Mouse (Mus musculus) midbrain, embryonic 11.5 days (tissue): ENCODE data around the gene Elmsan1. TPM values are rescaled to one million over a fixed set of nuclear protein-coding genes. Genes with fewer than 3 reads are reported as not detected.

Experiments used
- ATAC-seq: fragments of 200-750 bp; cut with Nextera tagmentation; 2 replicates; pipeline ENCODE4 v1.8.0; 2017; ENCODE audit warnings: moderate TSS enrichment, moderate library complexity; ENCODE audit not compliant: low FRiP score
- DNase-seq: peaks from one replicate; pipeline ENCODE4 v3.0.0; 2015; ENCODE audit warnings: low spot score; ENCODE audit errors: missing footprints
- H3K27ac ChIP-seq: fragments of 300-500 bp; sonication (generic); 2 replicates; pipeline ENCODE4 v1.5.1; 2014; ENCODE audit warnings: low read depth, low read length
- H3K27me3 ChIP-seq: fragments of 300-500 bp; sonication (generic); 2 replicates; pipeline ENCODE4 v1.6.1; 2014; ENCODE audit warnings: mild to moderate bottlenecking, low read length, moderate library complexity, mixed read lengths; ENCODE audit not compliant: control insufficient read depth, insufficient read depth
- H3K36me3 ChIP-seq: fragments of 300-500 bp; sonication (generic); 2 replicates; pipeline ENCODE4 v1.6.1; 2014; ENCODE audit warnings: mild to moderate bottlenecking, low read length, moderate library complexity, mixed read lengths; ENCODE audit not compliant: control insufficient read depth, insufficient read depth
- H3K4me1 ChIP-seq: fragments of 300-500 bp; sonication (generic); 2 replicates; pipeline ENCODE4 v1.6.1; 2014; ENCODE audit warnings: low read length; ENCODE audit not compliant: control insufficient read depth, insufficient read depth
- H3K4me2 ChIP-seq: fragments of 300-500 bp; sonication (generic); 2 replicates; pipeline ENCODE4 v1.6.1; 2014; ENCODE audit warnings: mild to moderate bottlenecking, moderate library complexity
- H3K4me3 ChIP-seq: fragments of 300-500 bp; sonication (generic); 2 replicates; pipeline ENCODE4 v1.5.1; 2014; ENCODE audit warnings: low read depth, low read length
- H3K9ac ChIP-seq: fragments of 300-500 bp; sonication (generic); 2 replicates; pipeline ENCODE4 v1.6.1; 2014; ENCODE audit warnings: low read length
- H3K9me3 ChIP-seq: fragments of 300-500 bp; sonication (generic); 2 replicates; pipeline ENCODE4 v1.6.1; 2016; ENCODE audit warnings: low read length; ENCODE audit not compliant: control insufficient read depth
- WGBS: fragments of 180-500 bp; shearing (Covaris S2); extraction: QIAGEN DNeasy Blood & Tissue Kit; methylation state at CpG from one replicate; pipeline ENCODE4 v1.1.7; 2014; 5-methylcytosine and 5-hydroxymethylcytosine counted together
- polyA plus RNA-seq: library from polyadenylated mRNA; unstranded; fragments of >200 nt; fragmentation: Nextera tagmentation; extraction: Ambion mirVana; gene quantifications from 2 replicates; pipeline ENCODE4 v1.2.1, GENCODE M21; 2014

Elmsan1 gene
- polyA plus RNA-seq, 1 experiment from 2014 or later: 3.9 TPM

DNA sequence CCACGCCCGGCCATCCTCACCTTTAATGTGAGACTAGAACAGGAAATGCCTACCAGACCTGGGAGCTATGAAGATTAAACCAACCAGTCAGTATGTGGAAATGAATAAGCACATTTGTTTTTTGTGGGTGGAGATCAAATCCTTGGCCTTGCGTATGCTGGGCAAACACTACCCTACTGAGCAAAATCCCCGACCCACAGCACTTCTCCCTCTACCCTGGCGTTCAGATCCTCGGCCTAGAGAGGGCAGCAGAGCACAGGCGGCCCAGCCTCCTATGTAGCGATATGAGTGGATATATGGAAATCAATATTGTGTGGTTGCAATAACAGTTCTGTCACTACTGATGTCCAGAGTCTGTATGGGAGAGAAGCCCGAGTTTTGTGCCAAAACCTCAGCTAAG is 55.5 kb downstream of the Elmsan1 start:
- H3K27me3 ChIP-seq: no peaks in the 10 kb centered on the region
- H3K4me1 ChIP-seq: peaks cover 3% of the 10 kb centered on the region; the same call in 1 of the 2 replicates
- ATAC-seq (no peak), DNase-seq (no peak)
- peaks cover 3% of the 10 kb centered on the region; the same call in 1 of the 2 replicates for H3K36me3 ChIP-seq
- H3K9me3 ChIP-seq: no peaks in the 10 kb centered on the region
- H3K4me2 ChIP-seq: no peak overlapping the region
- WGBS: 92% methylated on average over 9 of the region's 9 CpGs
- no peak overlapping the region for H3K9ac ChIP-seq
- no peak overlapping the region for H3K27ac ChIP-seq
- no peak overlapping the region for H3K4me3 ChIP-seq

DNA sequence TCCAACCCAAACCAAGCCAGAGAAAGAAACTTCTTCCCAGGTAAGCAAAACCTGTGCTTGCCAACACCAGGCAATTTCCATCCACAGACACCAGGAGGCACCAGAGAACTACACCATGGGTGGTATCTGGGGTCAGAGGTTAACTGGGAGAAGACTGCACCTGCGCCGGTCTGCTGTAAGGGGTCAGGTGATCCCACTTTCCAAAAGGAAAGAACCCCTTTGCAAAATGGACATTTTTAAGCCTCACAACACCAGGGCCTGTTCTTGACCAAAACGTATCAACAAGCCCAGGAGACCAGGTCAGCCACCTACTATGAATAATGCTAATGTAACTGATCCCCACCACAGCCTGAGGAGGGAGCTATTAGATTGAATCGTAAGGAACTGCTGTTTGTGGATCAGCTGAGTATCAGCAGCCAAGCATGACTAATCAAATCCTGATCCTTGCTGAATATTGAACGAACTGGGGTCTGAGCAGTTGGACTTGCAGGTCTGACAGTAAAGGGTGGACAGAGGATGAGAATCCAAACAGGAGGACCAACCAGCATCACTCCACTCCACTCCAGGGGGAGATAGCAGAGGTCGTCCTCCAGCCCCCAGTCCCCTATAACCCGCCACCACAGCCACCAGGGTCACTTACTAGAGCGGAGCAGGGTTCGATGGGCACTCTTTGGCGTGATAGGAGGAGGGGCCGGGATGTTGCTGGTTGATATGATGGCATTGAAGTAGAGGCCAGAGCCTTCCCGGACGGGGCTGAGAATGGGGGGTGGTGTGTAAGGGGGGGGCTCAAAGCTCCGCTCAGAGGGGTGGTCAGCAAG is 56.9 kb downstream of the Elmsan1 start:
- peaks cover 3% of the 10 kb centered on the region; the same call in 1 of the 2 replicates for H3K36me3 ChIP-seq
- WGBS: 72% methylated on average over 14 of the region's 14 CpGs
- no peaks in the 10 kb centered on the region for H3K9me3 ChIP-seq
- H3K27me3 ChIP-seq: no peaks in the 10 kb centered on the region
- no peak overlapping the region for H3K27ac ChIP-seq
- H3K9ac ChIP-seq: no peak overlapping the region
- H3K4me1 ChIP-seq: peaks cover 3% of the 10 kb centered on the region; the same call in 1 of the 2 replicates
- ATAC-seq (peak; percentile 55), DNase-seq (peak; percentile 89)
- no peak overlapping the region for H3K4me3 ChIP-seq
- H3K4me2 ChIP-seq: no peak overlapping the region

DNA sequence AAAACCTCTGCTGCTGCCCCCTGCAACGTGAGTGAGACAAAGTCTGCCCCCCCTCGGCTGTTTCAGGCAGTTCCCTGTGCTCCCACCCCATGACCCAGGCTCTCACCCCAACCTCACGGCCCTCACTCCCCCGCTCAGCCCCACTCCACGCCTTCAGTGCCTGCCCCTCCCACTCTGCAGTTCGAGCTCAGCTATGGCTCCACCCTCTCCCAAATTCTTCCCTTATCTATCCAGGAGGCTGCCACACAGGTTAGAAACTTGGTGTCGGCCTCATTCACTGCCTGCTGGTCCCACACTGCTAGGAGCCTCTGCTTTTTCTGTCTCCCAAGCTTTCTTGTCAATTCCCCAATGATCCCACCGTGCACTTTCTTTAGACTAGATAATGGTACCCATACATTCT is 57.6 kb downstream of the Elmsan1 start:
- Histone ChIP-seq H3K36me3 (peaks cover 3% of the 10 kb centered on the region; the same call in 1 of the 2 replicates), H3K4me2 (no peak overlapping the region), H3K4me1 (peaks cover 3% of the 10 kb centered on the region; the same call in 1 of the 2 replicates), H3K27ac (no peak overlapping the region), H3K27me3 (no peaks in the 10 kb centered on the region), H3K4me3 (no peak overlapping the region), H3K9ac (no peak overlapping the region), H3K9me3 (no peaks in the 10 kb centered on the region)
- DNase-seq: no peak
- no peak for ATAC-seq
- 80% methylated on average over 8 of the region's 8 CpGs for WGBS

DNA sequence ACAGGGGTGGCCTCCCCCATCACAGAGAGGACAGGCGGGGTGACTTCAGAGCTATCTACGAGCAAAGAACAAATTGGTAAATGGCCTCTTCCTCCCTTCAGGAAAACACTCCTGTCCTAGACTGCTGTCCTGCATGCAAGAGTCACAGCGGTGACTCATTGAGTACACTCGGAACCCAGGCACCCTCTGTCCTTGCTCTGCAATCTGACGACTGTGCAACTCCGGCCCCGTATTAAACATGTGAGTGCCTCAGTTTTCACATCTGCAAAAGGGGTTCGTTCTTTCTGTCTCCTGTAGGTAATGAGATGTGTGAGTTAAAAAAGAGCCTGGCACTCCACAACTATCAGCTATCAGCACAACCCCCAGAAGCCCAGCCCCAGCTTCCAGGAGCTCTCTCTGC is 58.2 kb downstream of the Elmsan1 start:
- WGBS: 94% methylated on average over 8 of the region's 8 CpGs
- H3K9ac ChIP-seq: no peak overlapping the region
- peaks cover 3% of the 10 kb centered on the region; the same call in 1 of the 2 replicates for H3K4me1 ChIP-seq
- peaks cover 4% of the 10 kb centered on the region; the same call in 1 of the 2 replicates for H3K36me3 ChIP-seq
- no peaks in the 10 kb centered on the region for H3K9me3 ChIP-seq
- no peaks in the 10 kb centered on the region for H3K27me3 ChIP-seq
- H3K4me2 ChIP-seq: no peak overlapping the region
- no peak for ATAC-seq
- H3K27ac ChIP-seq: no peak overlapping the region
- DNase-seq: no peak
- no peak overlapping the region for H3K4me3 ChIP-seq

DNA sequence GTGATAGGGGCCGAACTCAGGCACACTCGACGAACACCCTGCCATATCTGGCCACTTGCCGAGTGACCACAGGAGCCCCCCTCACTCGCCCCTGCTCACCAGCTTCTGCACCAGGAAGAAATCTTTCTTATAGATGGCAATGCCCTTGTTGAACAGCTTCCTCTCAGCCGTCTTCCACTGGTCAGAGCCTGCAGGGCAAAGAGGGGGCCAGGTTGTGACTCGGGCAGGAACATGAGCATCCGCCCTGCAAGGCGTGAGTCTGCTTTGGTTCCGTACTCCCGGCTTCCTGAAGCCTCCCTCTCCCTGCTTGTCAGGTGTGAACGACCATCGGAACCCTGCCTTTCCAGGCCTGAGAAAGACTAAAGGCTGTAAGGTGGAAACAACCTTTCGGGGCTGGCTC is 60.5 kb downstream of the Elmsan1 start:
- ATAC-seq (no peak), DNase-seq (no peak)
- Histone ChIP-seq H3K27me3 (no peaks in the 10 kb centered on the region), H3K4me2 (no peak overlapping the region), H3K4me3 (no peak overlapping the region), H3K9ac (no peak overlapping the region), H3K4me1 (peaks cover 3% of the 10 kb centered on the region; the same call in 1 of the 2 replicates), H3K36me3 (peaks cover 5% of the 10 kb centered on the region; the same call in 1 of the 2 replicates), H3K27ac (no peak overlapping the region), H3K9me3 (no peaks in the 10 kb centered on the region)
- WGBS: 93% methylated on average over 14 of the region's 14 CpGs

DNA sequence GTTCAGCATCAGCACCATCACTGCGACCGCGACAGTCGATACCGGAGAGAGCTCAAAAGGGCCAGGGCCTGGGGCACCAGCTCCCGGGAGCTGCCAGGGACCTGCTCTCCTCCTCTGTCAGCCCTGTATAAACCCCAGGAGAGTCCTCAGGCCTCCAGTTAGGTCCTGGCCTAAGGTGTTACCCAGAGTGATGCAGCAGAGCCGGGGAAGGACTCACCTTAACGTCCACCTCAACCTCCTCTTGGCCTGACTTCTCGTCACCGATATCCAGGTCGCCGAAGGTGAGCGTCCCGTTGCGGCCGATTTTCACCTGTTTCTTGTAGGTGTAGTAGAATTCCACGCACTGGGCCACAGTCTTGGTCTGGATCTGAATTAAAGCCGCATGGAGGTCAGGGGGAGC is 62.5 kb downstream of the Elmsan1 start:
- no peaks in the 10 kb centered on the region for H3K9me3 ChIP-seq
- ATAC-seq: no peak
- no peak for DNase-seq
- H3K4me1 ChIP-seq: no peaks in the 10 kb centered on the region
- no peak overlapping the region for H3K4me2 ChIP-seq
- H3K9ac ChIP-seq: no peak overlapping the region
- peaks cover 5% of the 10 kb centered on the region; the same call in 1 of the 2 replicates for H3K36me3 ChIP-seq
- 94% methylated on average over 18 of the region's 18 CpGs for WGBS
- H3K27ac ChIP-seq: no peak overlapping the region
- H3K27me3 ChIP-seq: no peaks in the 10 kb centered on the region
- no peak overlapping the region for H3K4me3 ChIP-seq

DNA sequence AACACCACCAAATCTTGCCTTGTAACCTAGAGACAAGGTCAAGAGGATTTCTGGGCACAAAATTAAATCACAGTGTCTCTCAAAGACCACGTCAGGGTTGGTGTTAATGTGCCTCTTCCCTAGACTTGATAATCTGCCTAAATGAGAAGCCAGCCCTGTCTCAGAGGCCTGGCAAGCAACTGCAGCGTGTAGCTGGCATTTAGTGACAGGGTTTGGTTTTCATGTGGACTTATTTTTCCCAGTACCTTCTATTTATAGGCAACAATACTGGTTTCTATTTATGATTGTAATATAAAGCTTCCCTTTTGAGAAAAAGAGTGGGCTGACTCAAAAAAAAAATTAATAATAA is 63.2 kb downstream of the Elmsan1 start:
- H3K4me2 ChIP-seq: no peak overlapping the region
- DNase-seq (no peak), ATAC-seq (no peak)
- no peak overlapping the region for H3K9ac ChIP-seq
- no peak overlapping the region for H3K4me3 ChIP-seq
- peaks cover 5% of the 10 kb centered on the region; the same call in 1 of the 2 replicates for H3K36me3 ChIP-seq
- H3K9me3 ChIP-seq: no peaks in the 10 kb centered on the region
- no peaks in the 10 kb centered on the region for H3K27me3 ChIP-seq
- H3K4me1 ChIP-seq: no peaks in the 10 kb centered on the region
- no peak overlapping the region for H3K27ac ChIP-seq
- WGBS: 84% methylated on average over 2 of the region's 2 CpGs

DNA sequence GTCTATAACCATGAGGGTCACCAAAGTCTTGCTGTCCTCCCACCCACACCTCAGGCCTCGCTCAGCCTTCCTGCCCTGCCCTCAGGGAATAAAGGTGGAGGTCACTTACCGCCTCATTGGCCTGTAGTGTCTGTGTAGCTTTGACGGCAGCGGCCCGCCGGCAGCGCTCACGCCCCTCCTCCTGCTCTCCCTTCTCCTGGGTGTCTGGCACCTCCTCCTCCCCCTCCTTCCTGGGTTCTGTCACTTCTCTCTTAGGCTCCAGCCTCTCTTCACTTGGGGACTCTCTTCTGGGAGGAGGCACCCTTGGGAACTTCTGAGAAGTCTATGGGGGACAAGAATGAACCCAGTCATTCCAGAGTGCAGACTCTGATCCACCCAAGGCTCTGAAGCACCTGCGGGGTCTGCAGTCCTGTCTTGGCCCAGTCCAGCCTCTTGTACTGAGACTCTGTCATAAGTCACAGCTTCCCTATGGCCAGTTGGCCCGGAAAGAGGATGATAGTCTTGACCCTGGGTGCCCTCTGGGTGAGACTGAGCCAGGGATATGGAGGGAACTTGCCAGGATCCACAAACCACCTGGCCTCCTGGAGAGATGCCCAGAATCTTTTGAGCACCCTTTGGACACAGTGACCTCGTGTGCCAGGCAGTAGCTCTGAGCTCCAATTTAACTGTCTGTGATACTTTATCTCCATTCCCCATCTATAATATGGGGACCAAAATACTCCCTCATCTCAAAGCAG is 63.7 kb downstream of the Elmsan1 start:
- H3K4me2 ChIP-seq: no peak overlapping the region
- DNase-seq (no peak), ATAC-seq (no peak)
- no peaks in the 10 kb centered on the region; the same call in 1 of the 2 replicates for H3K4me1 ChIP-seq
- no peaks in the 10 kb centered on the region for H3K9me3 ChIP-seq
- no peaks in the 10 kb centered on the region for H3K27me3 ChIP-seq
- 80% methylated on average over 11 of the region's 11 CpGs for WGBS
- H3K36me3 ChIP-seq: peaks cover 5% of the 10 kb centered on the region; the same call in 1 of the 2 replicates
- no peak overlapping the region for H3K27ac ChIP-seq
- no peak overlapping the region for H3K9ac ChIP-seq
- no peak overlapping the region for H3K4me3 ChIP-seq

DNA sequence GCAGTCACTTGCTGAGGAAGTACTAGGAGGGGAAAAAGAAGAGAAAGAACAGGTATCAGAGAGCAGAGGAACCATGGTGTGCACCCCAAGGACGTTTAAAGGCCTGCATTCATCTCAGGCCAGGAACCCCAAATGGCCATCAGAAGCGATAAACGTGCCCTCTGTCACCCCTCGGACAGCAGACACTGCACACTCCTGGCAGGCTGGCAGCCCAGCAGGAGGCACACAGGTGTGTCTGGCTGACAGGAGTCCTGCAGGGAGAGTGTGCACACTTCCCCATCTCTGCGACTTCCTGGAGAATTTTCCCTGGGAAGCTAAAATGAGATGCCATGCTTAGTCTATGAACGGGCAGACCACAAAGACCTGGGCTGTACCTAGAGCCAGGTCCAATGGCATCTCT is 65.3 kb downstream of the Elmsan1 start:
- WGBS: 85% methylated on average over 6 of the region's 6 CpGs
- ATAC-seq: no peak
- peaks cover 2% of the 10 kb centered on the region; the same call in 1 of the 2 replicates for H3K36me3 ChIP-seq
- no peaks in the 10 kb centered on the region for H3K9me3 ChIP-seq
- no peak for DNase-seq
- H3K9ac ChIP-seq: no peak overlapping the region
- no peak overlapping the region for H3K4me2 ChIP-seq
- peaks cover 9% of the 10 kb centered on the region for H3K4me1 ChIP-seq
- H3K4me3 ChIP-seq: no peak overlapping the region
- no peak overlapping the region for H3K27ac ChIP-seq
- H3K27me3 ChIP-seq: no peaks in the 10 kb centered on the region
